Mouse (Mus musculus): ENCODE results near the gene Hexb. TPM values are rescaled to one million over a fixed set of nuclear protein-coding genes. Genes with fewer than 3 reads are reported as not detected.
A peak's percentile ranks its signal among the peaks of the same experiment; 100 is the strongest.

The Hexb gene
- 38.0 and 41.9 TPM in 2 replicates for polyA plus RNA-seq (2014; fragmentation: Nextera tagmentation; extraction: Ambion mirVana)

- under 1% methylated on average over 45 of the region's 45 CpGs for WGBS
- H3K27ac ChIP-seq (ENCODE audit: low read depth, low read length), result no peak within 1 kb of the TSS
- peak; percentile 67 for DNase-seq (ENCODE audit: low spot score)
Measured at GRCm38 (mm10) chr13:97197932-97198562, at the start of gene Hexb. TSS of gene Hexb (minus strand) at chr13:97198357.

GRCm38 (mm10) chr13:97247754-97248153 is 49.6 kb upstream of the Hexb start:
- 31% methylated on average over 4 of the region's 4 CpGs for WGBS
- H3K36me3 ChIP-seq (ENCODE audit: control insufficient read depth, insufficient read depth, low read length), result peaks cover 75% of the 10 kb centered on the region
- DNase-seq (ENCODE audit: low spot score) (no peak), ATAC-seq (no peak)
- no peaks in the 10 kb centered on the region for H3K9me3 ChIP-seq (replicated peaks; ENCODE audit: control insufficient read depth, low read length)
- H3K4me2 ChIP-seq (ENCODE audit: low read length), result peak overlapping the region; percentile 96
- no peaks in the 10 kb centered on the region for H3K27me3 ChIP-seq (replicated peaks; ENCODE audit: control insufficient read depth, insufficient read depth, low read length)
- peak overlapping the region; percentile 42; the same call in 1 of the 2 replicates for H3K9ac ChIP-seq (ENCODE audit: low read length)
- no peak overlapping the region for H3K27ac ChIP-seq (ENCODE audit: low read depth, low read length)
- peaks cover 76% of the 10 kb centered on the region for H3K4me1 ChIP-seq (ENCODE audit: control insufficient read depth, insufficient read depth, low read length)
- peak overlapping the region; percentile 7 for H3K4me3 ChIP-seq (ENCODE audit: low read depth, low read length)

More at GRCm38 (mm10) chr13:97197932-97198562, at the start of gene Hexb:
- ATAC-seq, result peak; percentile 71
- no peaks in the 10 kb centered on the region for H3K9me3 ChIP-seq (replicated peaks; ENCODE audit: control insufficient read depth, low read length)
- no peaks in the 10 kb centered on the region for H3K27me3 ChIP-seq (replicated peaks; ENCODE audit: control insufficient read depth, insufficient read depth, low read length)
- peaks cover 13% of the 10 kb centered on the region for H3K4me1 ChIP-seq (ENCODE audit: control insufficient read depth, insufficient read depth, low read length)
- peak within 1 kb of the TSS; percentile 51 for H3K4me3 ChIP-seq (ENCODE audit: low read depth, low read length)
- peak within 1 kb of the TSS; percentile 74 for H3K9ac ChIP-seq (ENCODE audit: low read length)
- no peaks in the 10 kb centered on the region for H3K36me3 ChIP-seq (ENCODE audit: control insufficient read depth, insufficient read depth, low read length)
- H3K4me2 ChIP-seq (ENCODE audit: low read length), result peak within 1 kb of the TSS; percentile 94

DNA sequence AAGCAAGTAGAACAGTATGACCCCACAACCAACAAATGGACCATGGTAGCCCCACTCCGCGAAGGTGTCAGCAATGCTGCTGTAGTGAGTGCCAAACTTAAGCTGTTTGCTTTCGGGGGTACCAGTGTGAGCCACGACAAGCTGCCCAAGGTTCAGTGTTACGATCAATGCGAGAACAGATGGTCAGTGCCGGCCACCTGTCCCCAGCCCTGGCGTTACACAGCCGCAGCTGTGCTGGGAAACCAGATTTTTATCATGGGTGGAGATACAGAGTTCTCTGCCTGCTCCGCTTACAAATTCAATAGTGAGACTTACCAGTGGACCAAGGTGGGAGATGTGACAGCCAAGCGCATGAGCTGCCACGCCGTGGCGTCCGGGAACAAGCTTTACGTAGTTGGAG is 48.1 kb upstream of the Hexb start:
- Histone ChIP-seq H3K27ac (ENCODE audit: low read depth, low read length) (peak overlapping the region; percentile 35; the same call in 1 of the 2 replicates), H3K4me3 (ENCODE audit: low read depth, low read length) (0 out of 2 replicates have a peak overlapping the region, but pooled peaks have one; percentile 3), H3K9me3 (replicated peaks; ENCODE audit: control insufficient read depth, low read length) (no peaks in the 10 kb centered on the region), H3K36me3 (ENCODE audit: control insufficient read depth, insufficient read depth, low read length) (peaks cover 64% of the 10 kb centered on the region), H3K4me1 (ENCODE audit: control insufficient read depth, insufficient read depth, low read length) (peaks cover 65% of the 10 kb centered on the region), H3K4me2 (ENCODE audit: low read length) (peak overlapping the region; percentile 96), H3K9ac (ENCODE audit: low read length) (peak overlapping the region; percentile 2; the same call in 1 of the 2 replicates), H3K27me3 (replicated peaks; ENCODE audit: control insufficient read depth, insufficient read depth, low read length) (no peaks in the 10 kb centered on the region)
- WGBS, result 65% methylated on average over 16 of the region's 16 CpGs
- no peak for ATAC-seq
- DNase-seq (ENCODE audit: low spot score), result peak; percentile 57

GRCm38 (mm10) chr13:97245157-97245556 is 47.0 kb upstream of the Hexb start:
- no peak for ATAC-seq
- DNase-seq (ENCODE audit: low spot score), result no peak
- peaks cover 58% of the 10 kb centered on the region for H3K4me1 ChIP-seq (ENCODE audit: control insufficient read depth, insufficient read depth, low read length)
- H3K4me2 ChIP-seq (ENCODE audit: low read length), result peak overlapping the region; percentile 96
- no peaks in the 10 kb centered on the region for H3K9me3 ChIP-seq (replicated peaks; ENCODE audit: control insufficient read depth, low read length)
- peak overlapping the region; percentile 21; the same call in 1 of the 2 replicates for H3K27ac ChIP-seq (ENCODE audit: low read depth, low read length)
- peak overlapping the region; percentile 94 for H3K4me3 ChIP-seq (ENCODE audit: low read depth, low read length)
- H3K9ac ChIP-seq (ENCODE audit: low read length), result peak overlapping the region; percentile 98; the same call in 1 of the 2 replicates
- WGBS, result 76% methylated on average over 12 of the region's 12 CpGs
- peaks cover 54% of the 10 kb centered on the region for H3K36me3 ChIP-seq (ENCODE audit: control insufficient read depth, insufficient read depth, low read length)
- no peaks in the 10 kb centered on the region for H3K27me3 ChIP-seq (replicated peaks; ENCODE audit: control insufficient read depth, insufficient read depth, low read length)

GRCm38 (mm10) chr13:97244712-97245105 is 46.6 kb upstream of the Hexb start:
- Histone ChIP-seq H3K27me3 (replicated peaks; ENCODE audit: control insufficient read depth, insufficient read depth, low read length) (no peaks in the 10 kb centered on the region), H3K9ac (ENCODE audit: low read length) (peak overlapping the region; percentile 98), H3K36me3 (ENCODE audit: control insufficient read depth, insufficient read depth, low read length) (peaks cover 49% of the 10 kb centered on the region), H3K27ac (ENCODE audit: low read depth, low read length) (peak overlapping the region; percentile 100; the same call in 1 of the 2 replicates), H3K9me3 (replicated peaks; ENCODE audit: control insufficient read depth, low read length) (no peaks in the 10 kb centered on the region), H3K4me3 (ENCODE audit: low read depth, low read length) (peak overlapping the region; percentile 94), H3K4me2 (ENCODE audit: low read length) (peak overlapping the region; percentile 96), H3K4me1 (ENCODE audit: control insufficient read depth, insufficient read depth, low read length) (peaks cover 57% of the 10 kb centered on the region)
- no peak for DNase-seq (ENCODE audit: low spot score)
- WGBS, result 33% methylated on average over 11 of the region's 11 CpGs
- ATAC-seq, result no peak

- WGBS, result 4% methylated on average over 15 of the region's 15 CpGs
- DNase-seq (ENCODE audit: low spot score), result peak; percentile 66
Measured at GRCm38 (mm10) chr13:97243962-97244711, 46.0 kb upstream of the Hexb start.

GRCm38 (mm10) chr13:97242716-97243115 is 44.6 kb upstream of the Hexb start:
- DNase-seq (ENCODE audit: low spot score) (peak; percentile 77), ATAC-seq (no peak)
- peak overlapping the region; percentile 100 for H3K27ac ChIP-seq (ENCODE audit: low read depth, low read length)
- WGBS, result under 1% methylated on average over 6 of the region's 6 CpGs
- no peaks in the 10 kb centered on the region for H3K27me3 ChIP-seq (replicated peaks; ENCODE audit: control insufficient read depth, insufficient read depth, low read length)
- H3K4me2 ChIP-seq (ENCODE audit: low read length), result peak overlapping the region; percentile 96
- H3K4me3 ChIP-seq (ENCODE audit: low read depth, low read length), result peak overlapping the region; percentile 94
- peaks cover 51% of the 10 kb centered on the region for H3K4me1 ChIP-seq (ENCODE audit: control insufficient read depth, insufficient read depth, low read length)
- peak overlapping the region; percentile 98 for H3K9ac ChIP-seq (ENCODE audit: low read length)
- no peaks in the 10 kb centered on the region for H3K9me3 ChIP-seq (replicated peaks; ENCODE audit: control insufficient read depth, low read length)
- H3K36me3 ChIP-seq (ENCODE audit: control insufficient read depth, insufficient read depth, low read length), result peaks cover 29% of the 10 kb centered on the region

More at GRCm38 (mm10) chr13:97243962-97244711, 46.0 kb upstream of the Hexb start:
- ATAC-seq, result no peak
- peak overlapping the region; percentile 94 for H3K4me3 ChIP-seq (ENCODE audit: low read depth, low read length)
- no peaks in the 10 kb centered on the region for H3K9me3 ChIP-seq (replicated peaks; ENCODE audit: control insufficient read depth, low read length)
- no peaks in the 10 kb centered on the region for H3K27me3 ChIP-seq (replicated peaks; ENCODE audit: control insufficient read depth, insufficient read depth, low read length)
- H3K4me2 ChIP-seq (ENCODE audit: low read length), result peak overlapping the region; percentile 96
- H3K36me3 ChIP-seq (ENCODE audit: control insufficient read depth, insufficient read depth, low read length), result peaks cover 43% of the 10 kb centered on the region
- peak overlapping the region; percentile 100 for H3K27ac ChIP-seq (ENCODE audit: low read depth, low read length)
- peaks cover 57% of the 10 kb centered on the region for H3K4me1 ChIP-seq (ENCODE audit: control insufficient read depth, insufficient read depth, low read length)
- H3K9ac ChIP-seq (ENCODE audit: low read length), result peak overlapping the region; percentile 98

- WGBS, result under 1% methylated on average over 20 of the region's 20 CpGs
- peaks cover 42% of the 10 kb centered on the region for H3K4me1 ChIP-seq (ENCODE audit: control insufficient read depth, insufficient read depth, low read length)
- peak overlapping the region; percentile 96 for H3K4me2 ChIP-seq (ENCODE audit: low read length)
Measured at GRCm38 (mm10) chr13:97241787-97242280, 43.7 kb upstream of the Hexb start.

More at GRCm38 (mm10) chr13:97241787-97242280, 43.7 kb upstream of the Hexb start:
- Histone ChIP-seq H3K36me3 (ENCODE audit: control insufficient read depth, insufficient read depth, low read length) (peaks cover 20% of the 10 kb centered on the region), H3K27me3 (replicated peaks; ENCODE audit: control insufficient read depth, insufficient read depth, low read length) (no peaks in the 10 kb centered on the region), H3K9me3 (replicated peaks; ENCODE audit: control insufficient read depth, low read length) (no peaks in the 10 kb centered on the region), H3K4me3 (ENCODE audit: low read depth, low read length) (peak overlapping the region; percentile 94), H3K9ac (ENCODE audit: low read length) (peak overlapping the region; percentile 98), H3K27ac (ENCODE audit: low read depth, low read length) (peak overlapping the region; percentile 100)
- peak; percentile 33 for DNase-seq (ENCODE audit: low spot score)
- ATAC-seq, result no peak

All from forebrain, embryonic 14.5 days (tissue).